Mouse (Mus musculus) G1E (cell line): ENCODE results near the gene Carf. TPM values are rescaled to one million over a fixed set of nuclear protein-coding genes. Genes with fewer than 3 reads are reported as not detected.

Experiments
- ATAC-seq: 2 replicates; pipeline ENCODE4 v1.8.0; 2016; ENCODE audit warnings: mild to moderate bottlenecking; ENCODE audit not compliant: insufficient number of reproducible peaks, poor library complexity, low FRiP score, severe bottlenecking; ENCODE audit errors: extremely low read depth
- DNase-seq: peaks from one replicate; pipeline ENCODE4 v3.0.0; 2012; ENCODE audit warnings: low spot score
- H3K27me3 ChIP-seq: 2 replicates; pipeline ENCODE4 v1.6.1; 2012; ENCODE audit warnings: mild to moderate bottlenecking, low read length, inconsistent platforms; ENCODE audit not compliant: insufficient read depth
- H3K36me3 ChIP-seq: replicated peaks from 2 replicates; pipeline ENCODE3; 2012; ENCODE audit warnings: mild to moderate bottlenecking, inconsistent platforms
- H3K4me1 ChIP-seq: 2 replicates; pipeline ENCODE4 v1.6.1; 2012; ENCODE audit warnings: low read depth, low read length, inconsistent platforms, mixed read lengths; ENCODE audit not compliant: insufficient read depth
- H3K4me3 ChIP-seq: 2 replicates; pipeline ENCODE4 v1.5.1; 2012; ENCODE audit warnings: low read depth, mild to moderate bottlenecking, inconsistent platforms, low read length, moderate library complexity, mixed read lengths
- H3K9me3 ChIP-seq: replicated peaks from 2 replicates; pipeline ENCODE4 v1.6.1; 2012; ENCODE audit warnings: inconsistent platforms
- CTCF ChIP-seq: IDR thresholded peaks from 2 replicates; pipeline ENCODE4 v1.5.1; 2012; ENCODE audit warnings: low read depth, low read length, inconsistent platforms, mixed read lengths
- GATA1 ChIP-seq: IDR thresholded peaks from 2 replicates; pipeline ENCODE4 v1.6.1; 2012; ENCODE audit warnings: borderline replicate concordance, low read length, inconsistent platforms, mixed read lengths
- GATA2 ChIP-seq: IDR thresholded peaks from 2 replicates; pipeline ENCODE4 v1.6.1; 2012; ENCODE audit warnings: low read depth, low read length, inconsistent platforms, borderline replicate concordance
- POLR2AphosphoS5 ChIP-seq: IDR thresholded peaks from 2 replicates; pipeline ENCODE4 v1.6.1; 2012; ENCODE audit warnings: low read depth, low read length, inconsistent platforms; ENCODE audit not compliant: insufficient replicate concordance
- TAL1 ChIP-seq: conservative IDR thresholded peaks from 2 replicates; pipeline ENCODE4 v1.6.1; 2012; ENCODE audit warnings: low read depth, low read length, inconsistent platforms, mixed read lengths
- polyA plus RNA-seq: library from polyadenylated mRNA; stranded (reverse); fragments of >175 nt; gene quantifications from 2 replicates; pipeline ENCODE4 v1.2.3, GENCODE M21; 2012
- total RNA-seq, 2 experiments: library from RNA; stranded (forward) in 1 of 2; stranded (reverse) in 1 of 2; fragments of 200-1000 nt in 1 of 2; fragments of >200 nt in 1 of 2; fragmentation: Nextera tagmentation in 1 of 2; gene quantifications; 2 replicates each; pipeline ENCODE4 v1.2.3; 2014 to 2017

The Carf gene
- total and polyA plus RNA-seq, 3 experiments, result 0.93 to 56.5 (median 29.4) TPM

DNA sequence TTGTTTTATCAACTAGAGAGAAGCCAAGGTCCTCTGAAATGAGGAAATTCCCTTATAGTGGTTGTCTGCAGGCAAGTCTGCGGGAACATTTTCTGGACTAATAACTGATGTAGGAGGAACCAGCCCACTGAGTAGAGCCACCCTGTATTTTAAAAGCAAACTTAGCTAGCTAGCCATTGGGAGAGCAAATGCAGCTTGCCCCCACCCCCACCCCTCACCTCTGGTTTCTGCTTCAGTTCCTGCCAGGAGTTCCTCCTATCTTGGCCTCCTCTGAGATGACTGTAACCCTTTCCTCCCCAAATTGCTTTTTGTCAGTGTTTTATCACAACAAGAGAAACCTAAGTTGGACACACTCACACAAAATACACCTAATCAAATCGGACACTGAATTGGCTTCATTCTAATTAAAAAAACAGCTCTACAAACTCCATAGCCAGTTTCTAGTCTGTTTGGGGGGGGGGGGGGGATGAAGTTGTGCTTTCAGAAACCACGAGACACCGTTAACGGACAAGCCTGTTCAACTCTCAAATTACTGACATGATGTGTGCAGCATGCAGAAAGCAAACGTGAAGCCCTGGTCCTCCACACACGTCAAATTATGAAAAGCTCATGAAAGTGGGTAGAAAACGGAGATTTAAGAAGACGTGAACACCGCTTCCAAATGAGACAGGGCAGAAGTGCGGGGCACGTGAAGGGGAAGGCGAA lies 1.3 kb upstream of the Carf start:
- TF ChIP-seq GATA1 (no peak), GATA2 (no peak), POLR2AphosphoS5 (no peak), CTCF (no peak), TAL1 (no peak)
- Histone ChIP-seq H3K4me3 (peak overlapping the region; percentile 86), H3K9me3 (no peaks in the 10 kb centered on the region), H3K4me1 (peaks cover 37% of the 10 kb centered on the region), H3K36me3 (peaks cover 39% of the 10 kb centered on the region), H3K27me3 (no peaks in the 10 kb centered on the region)
- ATAC-seq (peak; percentile 41; the same call in 1 of the 2 replicates), DNase-seq (peak; percentile 69)

DNA sequence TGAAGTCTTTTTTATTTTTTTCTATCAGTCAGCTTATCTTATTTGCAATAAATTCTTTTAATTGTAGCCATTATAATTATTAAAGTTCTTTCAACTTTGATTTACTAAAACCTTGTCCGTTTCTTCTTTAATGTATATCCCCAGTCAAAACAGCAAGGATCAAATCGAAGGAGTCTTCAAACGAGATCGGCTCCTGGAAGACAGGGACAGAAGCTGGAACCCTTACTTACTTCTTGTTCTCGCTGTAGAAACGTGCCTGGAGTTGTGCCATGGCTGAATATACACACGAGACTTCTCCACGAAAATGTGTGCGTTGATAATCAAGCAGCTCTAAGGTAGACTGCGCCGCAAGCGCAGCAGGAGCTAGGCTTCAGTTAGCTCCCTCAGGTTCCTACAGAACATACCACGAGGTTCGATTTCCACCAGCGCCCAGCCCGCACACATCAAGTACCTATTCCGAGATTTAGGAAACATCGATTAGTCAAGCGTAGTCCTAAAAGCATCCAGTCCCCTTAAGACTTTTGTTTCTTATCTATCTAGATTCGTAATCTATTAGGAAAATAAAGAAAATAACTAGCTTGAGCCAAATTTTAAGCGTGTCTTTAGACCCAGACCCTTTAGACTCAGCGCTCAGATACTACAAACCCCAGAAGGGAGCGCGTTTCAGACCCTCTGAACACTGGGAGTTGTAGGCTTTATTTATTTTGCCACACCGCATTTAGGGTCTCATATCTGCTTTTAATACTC lies 597 bp upstream of the Carf start:
- TF ChIP-seq GATA1 (no peak), TAL1 (no peak), GATA2 (no peak), CTCF (no peak), POLR2AphosphoS5 (no peak)
- DNase-seq (peak; percentile 66), ATAC-seq (peak; percentile 63)
- Histone ChIP-seq H3K9me3 (no peaks in the 10 kb centered on the region), H3K4me1 (peaks cover 33% of the 10 kb centered on the region), H3K4me3 (peak overlapping the region; percentile 86), H3K36me3 (peaks cover 32% of the 10 kb centered on the region), H3K27me3 (no peaks in the 10 kb centered on the region)

DNA sequence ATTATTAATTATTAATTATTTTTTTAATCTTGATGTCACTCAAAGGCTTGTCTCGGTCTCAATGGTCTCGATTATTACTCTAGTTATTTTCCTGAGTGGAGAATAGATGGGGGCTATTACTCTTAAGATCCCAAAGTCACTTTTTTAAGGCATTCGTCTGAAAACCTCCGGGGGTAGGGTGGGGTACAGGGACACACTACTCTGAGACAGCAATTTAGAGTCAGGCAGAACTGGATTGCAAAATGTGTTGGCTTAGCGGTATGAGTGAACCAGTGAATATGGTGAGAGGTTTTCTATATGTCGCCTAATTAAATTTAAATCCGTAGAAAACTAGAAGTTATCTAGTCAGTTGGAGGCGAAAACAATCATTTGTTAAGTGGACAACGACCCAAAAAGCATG lies 792 bp downstream of the Carf start:
- Histone ChIP-seq H3K4me1 (peaks cover 33% of the 10 kb centered on the region), H3K4me3 (peak overlapping the region; percentile 86), H3K9me3 (no peaks in the 10 kb centered on the region), H3K36me3 (peaks cover 22% of the 10 kb centered on the region), H3K27me3 (no peaks in the 10 kb centered on the region)
- ATAC-seq, result no peak
- DNase-seq, result peak; percentile 31
- TF ChIP-seq GATA2 (no peak), GATA1 (no peak), POLR2AphosphoS5 (no peak), CTCF (no peak), TAL1 (no peak)

DNA sequence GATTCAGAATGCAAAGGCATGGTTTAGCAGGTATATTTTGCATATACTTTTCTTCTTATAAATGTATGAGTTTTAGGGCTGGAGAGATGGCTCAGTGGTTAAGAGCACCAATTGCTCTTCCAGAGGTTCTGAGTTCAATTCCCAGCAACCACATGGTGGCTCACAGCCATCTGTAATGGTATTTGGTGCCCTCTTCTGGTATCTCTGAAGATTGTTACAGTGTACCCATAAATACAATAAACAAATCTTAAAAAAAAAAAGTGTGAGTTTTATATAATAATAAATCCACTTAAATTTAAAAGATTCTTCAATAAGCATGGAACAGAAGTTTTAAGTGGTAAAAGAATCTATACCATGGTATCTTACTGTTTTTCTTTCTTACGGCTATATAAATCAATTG lies 6.5 kb downstream of the Carf start:
- Histone ChIP-seq H3K4me3 (no peak overlapping the region), H3K9me3 (no peaks in the 10 kb centered on the region), H3K4me1 (peaks cover 7% of the 10 kb centered on the region; the same call in 1 of the 2 replicates), H3K27me3 (no peaks in the 10 kb centered on the region), H3K36me3 (peaks cover 40% of the 10 kb centered on the region)
- no peak for ATAC-seq
- TF ChIP-seq TAL1, result no peak
- TF ChIP-seq CTCF, result no peak
- no peak for TF ChIP-seq GATA1
- TF ChIP-seq GATA2, result no peak
- no peak for TF ChIP-seq POLR2AphosphoS5
- DNase-seq, result no peak

DNA sequence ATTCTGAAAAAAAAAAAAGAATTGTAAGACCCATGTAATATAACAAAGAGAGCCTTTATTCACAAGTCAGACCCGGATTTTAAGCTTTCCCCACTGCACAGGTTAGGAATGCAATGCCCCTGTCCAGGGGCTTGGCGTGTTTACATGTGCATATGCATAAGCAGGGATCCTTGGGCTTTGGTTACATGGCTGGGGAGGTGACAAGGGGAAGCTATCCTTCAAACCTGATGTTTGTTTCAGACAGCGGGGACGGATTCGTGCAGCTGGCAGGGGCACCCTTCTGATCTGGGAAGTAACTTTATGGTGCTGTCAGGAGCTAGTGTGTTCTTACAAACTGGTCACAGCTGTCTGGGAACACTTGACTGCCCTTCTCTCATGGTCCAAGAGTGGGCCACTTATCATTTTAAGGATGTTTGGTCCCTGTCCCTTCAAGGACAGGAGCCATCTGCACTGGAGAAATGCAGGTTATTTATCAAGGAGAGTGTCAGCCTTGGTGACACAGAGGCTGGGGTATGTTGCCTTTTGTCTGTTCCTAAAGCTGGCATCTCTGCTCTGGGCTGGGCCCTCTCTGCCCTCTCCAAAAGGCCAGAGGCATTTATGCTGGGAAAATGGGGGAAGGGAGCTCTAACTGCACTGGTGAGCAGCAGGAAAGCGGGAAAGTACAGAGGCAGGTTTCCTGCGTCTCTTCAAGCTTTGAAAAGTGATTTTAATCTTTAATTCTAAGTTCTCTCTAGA lies 19.8 kb downstream of the Carf start:
- Histone ChIP-seq H3K36me3 (peaks cover 40% of the 10 kb centered on the region), H3K27me3 (no peaks in the 10 kb centered on the region), H3K4me3 (no peak overlapping the region), H3K9me3 (no peaks in the 10 kb centered on the region), H3K4me1 (peaks cover 6% of the 10 kb centered on the region; the same call in 1 of the 2 replicates)
- no peak for DNase-seq
- ATAC-seq, result no peak
- no peak for TF ChIP-seq POLR2AphosphoS5
- no peak for TF ChIP-seq CTCF
- TF ChIP-seq TAL1, result no peak
- no peak for TF ChIP-seq GATA1
- no peak for TF ChIP-seq GATA2
